Mouse (Mus musculus): Measurements from ENCODE around the gene Zfp846. TPM values are rescaled to one million over a fixed set of nuclear protein-coding genes. Genes with fewer than 3 reads are reported as not detected.

Gene Zfp846
- polyA plus RNA-seq (2014; fragmentation: Nextera tagmentation; extraction: Ambion mirVana), result 12.0 and 14.5 TPM in 2 replicates

GRCm38 (mm10) chr9:20581175-20581634 lies at the start of gene Zfp846:
Zfp846 (plus strand) TSS chr9:20581291.
- DNase-seq (ENCODE audit: low spot score), result peak; percentile 98
- under 1% methylated on average over 30 of the region's 30 CpGs for WGBS

GRCm38 (mm10) chr9:20534326-20534926 lies 46.7 kb upstream of the Zfp846 start:
- H3K9me3 ChIP-seq (ENCODE audit: control insufficient read depth, low read length), result no peaks in the 10 kb centered on the region
- WGBS, result 74% methylated on average over 8 of the region's 8 CpGs

More at GRCm38 (mm10) chr9:20581175-20581634, at the start of gene Zfp846:
- peak within 1 kb of the TSS; percentile 72 for H3K27ac ChIP-seq (replicated peaks; ENCODE audit: low read depth, low read length)
- no peaks in the 10 kb centered on the region for H3K4me1 ChIP-seq (ENCODE audit: control insufficient read depth, insufficient read depth, low read length)
- H3K36me3 ChIP-seq (ENCODE audit: control insufficient read depth, insufficient read depth, low read length), result 0 out of 2 replicates have a peak, but pooled peaks cover 16% of the 10 kb centered on the region
- peak within 1 kb of the TSS; percentile 54 for H3K4me2 ChIP-seq (ENCODE audit: low read depth, low read length)
- ATAC-seq (ENCODE audit: low read depth), result peak; percentile 99
- peaks cover 20% of the 10 kb centered on the region for H3K27me3 ChIP-seq (replicated peaks; ENCODE audit: control insufficient read depth, insufficient read depth, low read length)
- peak within 1 kb of the TSS; percentile 74 for H3K9ac ChIP-seq (ENCODE audit: low read depth, low read length)
- H3K9me3 ChIP-seq (ENCODE audit: control insufficient read depth, low read length), result 0 out of 2 replicates have a peak, but pooled peaks cover 5% of the 10 kb centered on the region
- peak within 1 kb of the TSS; percentile 62 for H3K4me3 ChIP-seq (ENCODE audit: low read depth, low read length)

GRCm38 (mm10) chr9:20536598-20536997 lies 44.5 kb upstream of the Zfp846 start:
- Histone ChIP-seq H3K36me3 (ENCODE audit: control insufficient read depth, insufficient read depth, low read length) (no peaks in the 10 kb centered on the region), H3K27ac (replicated peaks; ENCODE audit: low read depth, low read length) (no peak overlapping the region), H3K9ac (ENCODE audit: low read depth, low read length) (no peak overlapping the region), H3K27me3 (replicated peaks; ENCODE audit: control insufficient read depth, insufficient read depth, low read length) (peaks cover 4% of the 10 kb centered on the region; the same call in 1 of the 2 replicates), H3K4me1 (ENCODE audit: control insufficient read depth, insufficient read depth, low read length) (no peaks in the 10 kb centered on the region), H3K9me3 (ENCODE audit: control insufficient read depth, low read length) (no peaks in the 10 kb centered on the region), H3K4me3 (ENCODE audit: low read depth, low read length) (no peak overlapping the region), H3K4me2 (ENCODE audit: low read depth, low read length) (no peak overlapping the region)
- DNase-seq (ENCODE audit: low spot score), result no peak
- no peak for ATAC-seq (ENCODE audit: low read depth)
- WGBS, result 82% methylated on average over 2 of the region's 2 CpGs

More at GRCm38 (mm10) chr9:20534326-20534926, 46.7 kb upstream of the Zfp846 start:
- Histone ChIP-seq H3K36me3 (ENCODE audit: control insufficient read depth, insufficient read depth, low read length) (no peaks in the 10 kb centered on the region), H3K27me3 (replicated peaks; ENCODE audit: control insufficient read depth, insufficient read depth, low read length) (peaks cover 6% of the 10 kb centered on the region; the same call in 1 of the 2 replicates), H3K9ac (ENCODE audit: low read depth, low read length) (no peak overlapping the region), H3K4me1 (ENCODE audit: control insufficient read depth, insufficient read depth, low read length) (no peaks in the 10 kb centered on the region), H3K4me2 (ENCODE audit: low read depth, low read length) (no peak overlapping the region), H3K27ac (replicated peaks; ENCODE audit: low read depth, low read length) (no peak overlapping the region), H3K4me3 (ENCODE audit: low read depth, low read length) (no peak overlapping the region)
- ATAC-seq (ENCODE audit: low read depth) (no peak), DNase-seq (ENCODE audit: low spot score) (peak; percentile 13)

GRCm38 (mm10) chr9:20543496-20543895 lies 37.6 kb upstream of the Zfp846 start:
- H3K9ac ChIP-seq (ENCODE audit: low read depth, low read length), result no peak overlapping the region

GRCm38 (mm10) chr9:20544070-20544821 lies 36.8 kb upstream of the Zfp846 start:
- H3K9ac ChIP-seq (ENCODE audit: low read depth, low read length), result peak overlapping the region; percentile 71
- H3K9me3 ChIP-seq (ENCODE audit: control insufficient read depth, low read length), result no peaks in the 10 kb centered on the region
- peak overlapping the region; percentile 93 for H3K4me2 ChIP-seq (ENCODE audit: low read depth, low read length)
- DNase-seq (ENCODE audit: low spot score) (peak; percentile 95), ATAC-seq (ENCODE audit: low read depth) (peak; percentile 94)
- H3K4me1 ChIP-seq (ENCODE audit: control insufficient read depth, insufficient read depth, low read length), result no peaks in the 10 kb centered on the region
- H3K27ac ChIP-seq (replicated peaks; ENCODE audit: low read depth, low read length), result peak overlapping the region; percentile 92
- peak overlapping the region; percentile 51 for H3K4me3 ChIP-seq (ENCODE audit: low read depth, low read length)
- no peaks in the 10 kb centered on the region for H3K27me3 ChIP-seq (replicated peaks; ENCODE audit: control insufficient read depth, insufficient read depth, low read length)
- WGBS, result 3% methylated on average over 37 of the region's 43 CpGs
- H3K36me3 ChIP-seq (ENCODE audit: control insufficient read depth, insufficient read depth, low read length), result no peaks in the 10 kb centered on the region

More at GRCm38 (mm10) chr9:20543496-20543895, 37.6 kb upstream of the Zfp846 start:
- Histone ChIP-seq H3K4me3 (ENCODE audit: low read depth, low read length) (no peak overlapping the region), H3K4me1 (ENCODE audit: control insufficient read depth, insufficient read depth, low read length) (no peaks in the 10 kb centered on the region), H3K4me2 (ENCODE audit: low read depth, low read length) (peak overlapping the region; percentile 93; the same call in 1 of the 2 replicates), H3K27ac (replicated peaks; ENCODE audit: low read depth, low read length) (peak overlapping the region; percentile 92), H3K27me3 (replicated peaks; ENCODE audit: control insufficient read depth, insufficient read depth, low read length) (no peaks in the 10 kb centered on the region), H3K9me3 (ENCODE audit: control insufficient read depth, low read length) (no peaks in the 10 kb centered on the region), H3K36me3 (ENCODE audit: control insufficient read depth, insufficient read depth, low read length) (no peaks in the 10 kb centered on the region)
- DNase-seq (ENCODE audit: low spot score) (no peak), ATAC-seq (ENCODE audit: low read depth) (no peak)
- WGBS, result 33% methylated on average over 6 of the region's 6 CpGs

GRCm38 (mm10) chr9:20545151-20545550 lies 35.9 kb upstream of the Zfp846 start:
- Histone ChIP-seq H3K4me1 (ENCODE audit: control insufficient read depth, insufficient read depth, low read length) (no peaks in the 10 kb centered on the region), H3K27ac (replicated peaks; ENCODE audit: low read depth, low read length) (peak overlapping the region; percentile 92), H3K27me3 (replicated peaks; ENCODE audit: control insufficient read depth, insufficient read depth, low read length) (no peaks in the 10 kb centered on the region), H3K9me3 (ENCODE audit: control insufficient read depth, low read length) (no peaks in the 10 kb centered on the region), H3K36me3 (ENCODE audit: control insufficient read depth, insufficient read depth, low read length) (no peaks in the 10 kb centered on the region), H3K4me3 (ENCODE audit: low read depth, low read length) (peak overlapping the region; percentile 51), H3K9ac (ENCODE audit: low read depth, low read length) (peak overlapping the region; percentile 71), H3K4me2 (ENCODE audit: low read depth, low read length) (peak overlapping the region; percentile 93)
- WGBS, result 14% methylated on average over 8 of the region's 8 CpGs
- DNase-seq (ENCODE audit: low spot score), result peak; percentile 74
- no peak for ATAC-seq (ENCODE audit: low read depth)

GRCm38 (mm10) chr9:20551781-20552275 lies 29.3 kb upstream of the Zfp846 start:
- Histone ChIP-seq H3K4me2 (ENCODE audit: low read depth, low read length) (no peak overlapping the region), H3K9ac (ENCODE audit: low read depth, low read length) (no peak overlapping the region), H3K9me3 (ENCODE audit: control insufficient read depth, low read length) (no peaks in the 10 kb centered on the region), H3K4me3 (ENCODE audit: low read depth, low read length) (no peak overlapping the region), H3K27me3 (replicated peaks; ENCODE audit: control insufficient read depth, insufficient read depth, low read length) (no peaks in the 10 kb centered on the region), H3K4me1 (ENCODE audit: control insufficient read depth, insufficient read depth, low read length) (no peaks in the 10 kb centered on the region), H3K36me3 (ENCODE audit: control insufficient read depth, insufficient read depth, low read length) (no peaks in the 10 kb centered on the region), H3K27ac (replicated peaks; ENCODE audit: low read depth, low read length) (no peak overlapping the region)
- ATAC-seq (ENCODE audit: low read depth), result no peak
- WGBS, result 60% methylated on average over 5 of the region's 5 CpGs
- DNase-seq (ENCODE audit: low spot score), result no peak

GRCm38 (mm10) chr9:20552698-20553097 lies 28.4 kb upstream of the Zfp846 start:
- Histone ChIP-seq H3K9me3 (ENCODE audit: control insufficient read depth, low read length) (no peaks in the 10 kb centered on the region), H3K36me3 (ENCODE audit: control insufficient read depth, insufficient read depth, low read length) (no peaks in the 10 kb centered on the region), H3K27ac (replicated peaks; ENCODE audit: low read depth, low read length) (no peak overlapping the region), H3K27me3 (replicated peaks; ENCODE audit: control insufficient read depth, insufficient read depth, low read length) (no peaks in the 10 kb centered on the region), H3K9ac (ENCODE audit: low read depth, low read length) (no peak overlapping the region), H3K4me1 (ENCODE audit: control insufficient read depth, insufficient read depth, low read length) (no peaks in the 10 kb centered on the region), H3K4me3 (ENCODE audit: low read depth, low read length) (no peak overlapping the region), H3K4me2 (ENCODE audit: low read depth, low read length) (no peak overlapping the region)
- ATAC-seq (ENCODE audit: low read depth) (no peak), DNase-seq (ENCODE audit: low spot score) (no peak)
- WGBS, result 77% methylated on average over 1 of the region's 1 CpGs

Measured in embryonic facial prominence, embryonic 14.5 days (tissue).